Mouse (Mus musculus): ENCODE measurements around the gene Eif4e. TPM values are rescaled to one million over a fixed set of nuclear protein-coding genes. Genes with fewer than 3 reads are reported as not detected.

The Eif4e gene
- polyA plus RNA-seq, 1 experiment from 2014 or later, result 397 TPM

- Histone ChIP-seq H3K9ac (replicated peaks; ENCODE audit: low read depth, low read length) (no peak overlapping the region), H3K4me3 (replicated peaks; ENCODE audit: low read length) (no peak overlapping the region), H3K9me3 (ENCODE audit: control insufficient read depth, low read length) (no peaks in the 10 kb centered on the region), H3K27me3 (replicated peaks; ENCODE audit: control insufficient read depth, insufficient read depth, low read length) (no peaks in the 10 kb centered on the region), H3K27ac (ENCODE audit: low read length) (no peak overlapping the region), H3K4me2 (ENCODE audit: low read length) (no peak overlapping the region), H3K36me3 (ENCODE audit: control insufficient read depth, insufficient read depth) (no peaks in the 10 kb centered on the region), H3K4me1 (replicated peaks; ENCODE audit: control insufficient read depth, insufficient read depth, low read length) (no peaks in the 10 kb centered on the region)
- no peak for ATAC-seq
- 46% methylated on average over 1 of the region's 1 CpGs for WGBS
Observed at GRCm38 (mm10) chr3:138494565-138494964, 31.4 kb upstream of the Eif4e start.

DNA sequence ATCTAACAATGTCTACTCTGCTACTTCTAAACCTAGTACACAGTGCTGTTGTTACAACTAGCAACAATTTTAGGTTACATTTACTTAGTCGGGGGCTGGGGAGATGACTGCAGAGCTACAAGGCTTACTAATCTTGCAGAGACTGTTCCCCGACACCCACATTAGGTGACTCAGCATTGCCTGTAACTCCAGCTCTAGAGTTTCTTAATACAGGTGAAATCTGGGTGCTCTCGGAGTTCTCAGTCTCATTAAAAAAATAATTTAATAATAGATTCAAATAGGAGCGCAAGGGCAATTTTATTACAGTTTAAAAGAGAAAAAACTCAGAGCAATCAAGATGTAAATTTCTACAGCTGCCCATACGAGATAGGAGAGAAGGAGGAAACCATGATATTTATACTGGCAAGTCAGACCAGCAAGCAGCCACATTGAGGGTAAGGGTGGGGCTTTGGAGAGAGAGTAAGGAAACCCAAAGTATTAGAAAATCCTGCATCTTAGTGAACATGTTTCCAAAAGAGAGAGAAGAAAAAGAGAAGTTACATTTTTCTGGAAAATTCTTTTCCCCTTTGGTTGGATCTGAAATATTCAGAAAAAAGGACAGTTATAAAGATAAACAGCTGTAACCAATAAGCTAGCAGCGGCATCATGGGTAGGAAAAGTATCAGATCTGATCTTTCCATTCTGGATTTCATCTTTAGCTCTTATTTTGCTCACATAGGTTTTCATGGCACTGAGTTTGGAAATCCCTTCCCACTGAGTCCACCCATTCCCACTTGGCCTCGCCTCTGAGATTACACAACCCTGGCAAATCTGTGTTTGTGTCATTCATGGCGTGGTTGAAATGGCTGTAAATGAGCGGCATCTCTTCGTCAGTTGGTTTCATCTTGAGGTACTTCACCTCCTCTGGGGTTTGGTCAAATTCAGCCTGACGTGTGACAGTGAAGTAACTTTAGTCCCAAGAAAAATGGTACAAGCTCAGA, 30.5 kb upstream of the Eif4e start:
- H3K4me3 ChIP-seq (replicated peaks; ENCODE audit: low read length), result no peak overlapping the region
- no peak overlapping the region for H3K9ac ChIP-seq (replicated peaks; ENCODE audit: low read depth, low read length)
- no peak overlapping the region for H3K4me2 ChIP-seq (ENCODE audit: low read length)
- H3K9me3 ChIP-seq (ENCODE audit: control insufficient read depth, low read length), result no peaks in the 10 kb centered on the region
- no peaks in the 10 kb centered on the region for H3K27me3 ChIP-seq (replicated peaks; ENCODE audit: control insufficient read depth, insufficient read depth, low read length)
- WGBS, result 90% methylated on average over 11 of the region's 11 CpGs
- H3K27ac ChIP-seq (ENCODE audit: low read length), result no peak overlapping the region
- ATAC-seq, result no peak
- H3K4me1 ChIP-seq (replicated peaks; ENCODE audit: control insufficient read depth, insufficient read depth, low read length), result no peaks in the 10 kb centered on the region
- H3K36me3 ChIP-seq (ENCODE audit: control insufficient read depth, insufficient read depth), result no peaks in the 10 kb centered on the region

DNA sequence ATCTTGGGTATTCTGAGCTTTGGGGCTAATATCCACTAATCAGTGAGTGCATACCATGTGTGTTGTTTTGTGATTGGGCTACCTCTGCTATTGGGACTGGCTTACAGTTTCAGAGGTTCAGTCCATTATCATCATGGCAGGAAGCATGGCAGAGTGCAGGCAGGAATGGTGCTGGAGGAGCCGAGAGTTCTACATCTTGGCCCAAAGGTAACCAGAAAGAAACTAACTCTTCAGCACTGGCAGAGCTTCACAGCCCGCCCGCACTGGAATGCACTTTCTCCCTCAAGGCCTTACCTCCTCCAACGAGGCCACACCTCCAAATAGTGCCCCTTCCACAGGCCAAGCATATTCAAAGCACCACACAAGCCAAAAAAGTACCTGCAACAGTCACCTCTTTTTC, 27.2 kb upstream of the Eif4e start:
- WGBS, result 71% methylated on average over 4 of the region's 4 CpGs
- H3K4me1 ChIP-seq (replicated peaks; ENCODE audit: control insufficient read depth, insufficient read depth, low read length), result no peaks in the 10 kb centered on the region
- H3K27ac ChIP-seq (ENCODE audit: low read length), result no peak overlapping the region
- ATAC-seq, result no peak
- no peaks in the 10 kb centered on the region for H3K9me3 ChIP-seq (ENCODE audit: control insufficient read depth, low read length)
- no peak overlapping the region for H3K4me3 ChIP-seq (replicated peaks; ENCODE audit: low read length)
- no peak overlapping the region for H3K9ac ChIP-seq (replicated peaks; ENCODE audit: low read depth, low read length)
- no peaks in the 10 kb centered on the region for H3K27me3 ChIP-seq (replicated peaks; ENCODE audit: control insufficient read depth, insufficient read depth, low read length)
- H3K4me2 ChIP-seq (ENCODE audit: low read length), result no peak overlapping the region
- no peaks in the 10 kb centered on the region for H3K36me3 ChIP-seq (ENCODE audit: control insufficient read depth, insufficient read depth)

GRCm38 (mm10) chr3:138499854-138500740, 25.9 kb upstream of the Eif4e start:
- H3K4me2 ChIP-seq (ENCODE audit: low read length), result no peak overlapping the region
- no peak overlapping the region for H3K4me3 ChIP-seq (replicated peaks; ENCODE audit: low read length)
- no peaks in the 10 kb centered on the region for H3K4me1 ChIP-seq (replicated peaks; ENCODE audit: control insufficient read depth, insufficient read depth, low read length)

DNA sequence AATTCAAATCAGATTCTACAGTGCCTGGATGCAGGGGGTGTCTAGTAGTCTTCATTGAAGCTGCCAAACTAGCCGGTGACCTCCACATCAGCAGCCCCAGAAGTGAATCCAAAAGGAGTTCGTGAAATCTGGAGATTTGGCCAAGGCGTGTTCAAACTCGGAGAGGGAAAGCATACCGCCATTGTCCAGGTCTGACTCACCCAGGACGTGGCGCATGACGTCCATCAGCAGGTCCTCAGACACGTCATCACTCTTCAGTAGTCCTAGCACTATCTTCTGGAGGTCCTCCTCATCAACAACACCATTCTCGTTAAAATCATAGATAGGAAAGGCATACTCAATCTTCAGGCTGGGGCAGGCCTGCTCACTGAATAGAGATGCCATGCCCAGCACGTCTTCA, 22.2 kb upstream of the Eif4e start:
- H3K27ac ChIP-seq (ENCODE audit: low read length), result no peak overlapping the region
- no peaks in the 10 kb centered on the region for H3K36me3 ChIP-seq (ENCODE audit: control insufficient read depth, insufficient read depth)
- no peak overlapping the region for H3K4me3 ChIP-seq (replicated peaks; ENCODE audit: low read length)
- H3K27me3 ChIP-seq (replicated peaks; ENCODE audit: control insufficient read depth, insufficient read depth, low read length), result no peaks in the 10 kb centered on the region
- no peak overlapping the region for H3K4me2 ChIP-seq (ENCODE audit: low read length)
- H3K9me3 ChIP-seq (ENCODE audit: control insufficient read depth, low read length), result no peaks in the 10 kb centered on the region
- 89% methylated on average over 11 of the region's 11 CpGs for WGBS
- ATAC-seq, result no peak
- no peak overlapping the region for H3K9ac ChIP-seq (replicated peaks; ENCODE audit: low read depth, low read length)
- no peaks in the 10 kb centered on the region for H3K4me1 ChIP-seq (replicated peaks; ENCODE audit: control insufficient read depth, insufficient read depth, low read length)

More at GRCm38 (mm10) chr3:138499854-138500740, 25.9 kb upstream of the Eif4e start:
- WGBS, result 47% methylated on average over 15 of the region's 15 CpGs
- Histone ChIP-seq H3K27ac (ENCODE audit: low read length) (no peak overlapping the region), H3K27me3 (replicated peaks; ENCODE audit: control insufficient read depth, insufficient read depth, low read length) (no peaks in the 10 kb centered on the region), H3K9me3 (ENCODE audit: control insufficient read depth, low read length) (no peaks in the 10 kb centered on the region), H3K9ac (replicated peaks; ENCODE audit: low read depth, low read length) (no peak overlapping the region), H3K36me3 (ENCODE audit: control insufficient read depth, insufficient read depth) (no peaks in the 10 kb centered on the region)
- no peak for ATAC-seq

GRCm38 (mm10) chr3:138506749-138507148, 19.2 kb upstream of the Eif4e start:
- H3K27ac ChIP-seq (ENCODE audit: low read length), result no peak overlapping the region
- no peak overlapping the region for H3K4me2 ChIP-seq (ENCODE audit: low read length)
- WGBS, result 58% methylated on average over 6 of the region's 6 CpGs
- H3K36me3 ChIP-seq (ENCODE audit: control insufficient read depth, insufficient read depth), result no peaks in the 10 kb centered on the region
- ATAC-seq, result no peak
- H3K27me3 ChIP-seq (replicated peaks; ENCODE audit: control insufficient read depth, insufficient read depth, low read length), result no peaks in the 10 kb centered on the region
- H3K4me1 ChIP-seq (replicated peaks; ENCODE audit: control insufficient read depth, insufficient read depth, low read length), result no peaks in the 10 kb centered on the region
- H3K9me3 ChIP-seq (ENCODE audit: control insufficient read depth, low read length), result no peaks in the 10 kb centered on the region
- H3K9ac ChIP-seq (replicated peaks; ENCODE audit: low read depth, low read length), result no peak overlapping the region
- H3K4me3 ChIP-seq (replicated peaks; ENCODE audit: low read length), result no peak overlapping the region

DNA sequence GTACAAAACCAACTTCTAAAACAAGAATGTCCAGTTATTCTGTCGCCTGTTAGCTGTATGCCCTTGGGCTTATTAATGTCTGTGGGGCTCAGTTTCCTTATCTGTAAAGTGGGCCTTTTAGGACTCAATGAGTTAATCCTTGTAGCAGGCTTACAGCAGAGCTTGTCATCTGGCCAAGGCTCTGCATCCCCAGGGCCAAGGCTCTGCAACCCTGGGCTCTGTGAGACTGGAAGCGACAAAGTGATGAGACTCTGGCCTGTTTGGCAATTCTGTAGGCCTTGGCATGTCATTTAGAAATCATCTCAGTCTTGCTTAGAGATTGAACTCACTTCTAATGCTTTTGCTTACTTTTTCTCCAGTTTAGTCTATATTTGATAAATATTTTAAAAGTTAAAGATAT, 16.4 kb upstream of the Eif4e start:
- Histone ChIP-seq H3K4me3 (replicated peaks; ENCODE audit: low read length) (no peak overlapping the region), H3K4me1 (replicated peaks; ENCODE audit: control insufficient read depth, insufficient read depth, low read length) (no peaks in the 10 kb centered on the region), H3K9me3 (ENCODE audit: control insufficient read depth, low read length) (no peaks in the 10 kb centered on the region), H3K4me2 (ENCODE audit: low read length) (no peak overlapping the region), H3K36me3 (ENCODE audit: control insufficient read depth, insufficient read depth) (no peaks in the 10 kb centered on the region), H3K27me3 (replicated peaks; ENCODE audit: control insufficient read depth, insufficient read depth, low read length) (no peaks in the 10 kb centered on the region), H3K9ac (replicated peaks; ENCODE audit: low read depth, low read length) (no peak overlapping the region), H3K27ac (ENCODE audit: low read length) (no peak overlapping the region)
- WGBS, result 90% methylated on average over 2 of the region's 2 CpGs
- no peak for ATAC-seq

DNA sequence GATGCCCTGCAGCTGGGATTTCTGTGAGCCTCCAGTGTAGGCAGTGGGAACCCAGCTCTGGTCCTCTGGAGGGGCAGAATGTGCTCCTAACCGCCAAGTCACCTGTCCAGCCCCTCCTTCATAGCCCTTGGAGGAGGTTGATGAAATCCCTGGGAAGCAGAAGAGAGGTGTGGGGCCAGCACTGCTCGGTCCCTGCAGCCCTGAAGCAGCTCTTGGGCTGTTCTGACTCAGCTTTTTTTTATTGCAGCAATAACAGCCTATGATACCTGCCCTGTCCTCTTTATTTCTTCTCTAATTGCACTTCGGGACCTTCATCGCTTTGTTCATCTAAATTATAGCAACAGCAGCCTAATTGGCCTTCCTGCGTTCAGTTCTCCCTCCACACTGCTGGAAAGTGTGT, 15.5 kb upstream of the Eif4e start:
- no peak overlapping the region for H3K9ac ChIP-seq (replicated peaks; ENCODE audit: low read depth, low read length)
- ATAC-seq, result no peak
- H3K4me1 ChIP-seq (replicated peaks; ENCODE audit: control insufficient read depth, insufficient read depth, low read length), result no peaks in the 10 kb centered on the region
- whole genome bisulfite sequencing, result 63% methylated on average over 5 of the region's 5 CpGs
- no peaks in the 10 kb centered on the region for H3K27me3 ChIP-seq (replicated peaks; ENCODE audit: control insufficient read depth, insufficient read depth, low read length)
- no peak overlapping the region for H3K4me2 ChIP-seq (ENCODE audit: low read length)
- no peaks in the 10 kb centered on the region for H3K9me3 ChIP-seq (ENCODE audit: control insufficient read depth, low read length)
- no peak overlapping the region for H3K4me3 ChIP-seq (replicated peaks; ENCODE audit: low read length)
- no peak overlapping the region for H3K27ac ChIP-seq (ENCODE audit: low read length)
- no peaks in the 10 kb centered on the region for H3K36me3 ChIP-seq (ENCODE audit: control insufficient read depth, insufficient read depth)

GRCm38 (mm10) chr3:138513243-138513642, 12.7 kb upstream of the Eif4e start:
- Histone ChIP-seq H3K4me3 (replicated peaks; ENCODE audit: low read length) (no peak overlapping the region), H3K36me3 (ENCODE audit: control insufficient read depth, insufficient read depth) (no peaks in the 10 kb centered on the region), H3K9ac (replicated peaks; ENCODE audit: low read depth, low read length) (no peak overlapping the region), H3K4me2 (ENCODE audit: low read length) (no peak overlapping the region), H3K27ac (ENCODE audit: low read length) (no peak overlapping the region), H3K9me3 (ENCODE audit: control insufficient read depth, low read length) (no peaks in the 10 kb centered on the region), H3K4me1 (replicated peaks; ENCODE audit: control insufficient read depth, insufficient read depth, low read length) (no peaks in the 10 kb centered on the region), H3K27me3 (replicated peaks; ENCODE audit: control insufficient read depth, insufficient read depth, low read length) (no peaks in the 10 kb centered on the region)
- no peak for ATAC-seq
- WGBS, result 72% methylated on average over 12 of the region's 12 CpGs

Measured in forebrain, embryonic 16.5 days (tissue).